Mouse (Mus musculus): ENCODE measurements around the gene Cd37.

- no peak for TF ChIP-seq POLR2A (IDR thresholded peaks at IDR 0.05; ENCODE audit: control insufficient read depth, extremely low read depth, insufficient read depth, low read length, poor library complexity)
- TF ChIP-seq CTCF (IDR thresholded peaks at IDR 0.05; ENCODE audit: borderline replicate concordance, control insufficient read depth, extremely low read depth, insufficient read depth, low read length, poor library complexity), result no peak
These were observed 3.9 kb downstream of the Cd37 start for GRCm38 (mm10) chr7:45234922-45235571.
